Mouse (Mus musculus): ENCODE measurements at regions not wholly inside any gene's neighbourhood (a gene's known extent, or its start where the extent isn't known, plus 50 kb on each side); places are given as distances from the start of the nearest gene placed in this dataset.

- DNase-seq: no peak
Observed at GRCm38 (mm10) chr6:147755750-147756523, 280.3 kb downstream of the Ccdc91 start.

DNA sequence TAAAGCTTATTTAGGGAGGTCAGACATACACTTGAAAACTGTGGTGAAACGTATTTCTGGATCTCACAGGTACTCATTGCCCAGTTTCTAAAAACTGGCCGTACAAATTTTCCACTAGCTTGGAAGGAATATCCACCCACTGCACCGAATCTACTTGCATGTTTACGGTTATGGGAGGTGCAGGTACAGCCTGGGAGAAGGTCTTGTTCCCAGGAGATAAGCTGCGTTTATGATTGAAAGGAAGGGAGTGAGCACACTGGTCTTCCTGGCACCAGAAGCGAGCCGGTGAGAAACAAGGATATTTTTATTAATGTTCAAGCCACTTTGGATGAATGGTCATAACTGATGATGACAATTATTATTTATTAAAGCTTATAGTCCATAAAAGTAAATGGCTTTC, 283.9 kb downstream of the Ccdc91 start:
- no peak for DNase-seq

- DNase-seq: no peak
Observed at GRCm38 (mm10) chr6:147760113-147760512, 284.5 kb downstream of the Ccdc91 start.

GRCm38 (mm10) chr6:147765241-147765640, 281.8 kb upstream of the Far2 start:
- DNase-seq: no peak

- no peak for DNase-seq
Observed at GRCm38 (mm10) chr6:147769180-147769579, 277.9 kb upstream of the Far2 start.

DNA sequence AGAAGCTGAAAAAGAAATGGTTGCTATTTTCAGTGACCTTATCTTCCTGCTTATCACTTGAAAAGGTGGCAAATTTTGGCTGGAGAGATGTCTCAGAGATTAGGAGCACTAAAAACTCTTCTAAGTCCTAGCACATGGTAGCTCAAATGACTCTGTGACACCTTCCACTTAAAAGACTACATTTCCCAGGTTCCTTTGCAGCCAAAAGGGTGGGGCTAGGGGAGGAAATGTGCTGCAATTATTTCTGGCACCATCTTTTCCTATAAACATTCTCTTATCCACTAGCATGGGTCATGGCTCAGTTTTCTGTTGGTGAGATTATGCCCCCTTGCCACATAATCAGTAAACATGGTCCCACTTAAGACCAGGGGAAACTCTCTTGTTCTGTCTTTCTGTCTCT, 277.0 kb upstream of the Far2 start:
- no peak for DNase-seq

DNA sequence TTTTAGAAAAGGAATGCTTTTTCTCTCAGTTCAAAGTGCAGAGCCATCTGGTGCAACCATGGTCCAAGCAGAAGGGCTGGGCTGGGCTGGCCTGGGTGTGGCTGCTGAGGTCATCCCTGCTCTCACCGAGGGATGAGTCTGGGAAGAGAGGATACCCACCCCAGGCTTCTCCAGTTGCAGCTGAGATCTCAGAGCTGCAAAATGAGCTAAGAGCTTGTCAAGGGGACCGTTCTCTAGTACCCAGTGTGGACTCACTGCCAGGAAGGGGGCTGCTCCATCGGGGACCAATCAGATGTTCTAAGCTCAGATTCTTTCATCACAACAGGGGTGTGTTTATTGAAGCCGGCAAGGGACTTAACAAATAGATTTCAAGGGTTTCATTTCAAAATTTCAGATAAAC, 275.6 kb upstream of the Far2 start:
- DNase-seq: no peak

- DNase-seq: no peak
Observed at GRCm38 (mm10) chr6:147773904-147774303, 273.2 kb upstream of the Far2 start.

GRCm38 (mm10) chr6:147774626-147775025, 272.4 kb upstream of the Far2 start:
- no peak for DNase-seq

DNA sequence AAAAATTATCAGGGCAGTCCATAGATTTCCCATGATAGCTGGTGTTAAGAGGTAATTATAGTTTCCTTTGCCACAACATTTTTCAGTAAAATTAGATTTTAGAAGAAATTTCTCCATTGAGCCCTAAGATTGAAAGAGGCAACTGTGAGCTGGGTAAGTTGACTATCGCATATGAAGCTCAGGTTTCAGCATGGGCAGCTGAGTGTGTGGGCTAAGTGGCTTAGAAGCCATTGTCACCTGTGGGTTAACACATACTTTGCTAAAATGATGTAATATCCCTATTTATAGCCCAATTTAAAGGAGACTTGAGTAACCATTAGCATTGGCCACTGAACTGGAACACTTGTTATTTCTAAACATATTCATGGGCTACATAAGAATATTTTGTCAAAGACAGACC, 267.6 kb upstream of the Far2 start:
- DNase-seq: no peak

- DNase-seq: no peak
Observed at GRCm38 (mm10) chr6:147784249-147784648, 262.8 kb upstream of the Far2 start.

GRCm38 (mm10) chr6:147784854-147785253, 262.2 kb upstream of the Far2 start:
- no peak for DNase-seq

DNA sequence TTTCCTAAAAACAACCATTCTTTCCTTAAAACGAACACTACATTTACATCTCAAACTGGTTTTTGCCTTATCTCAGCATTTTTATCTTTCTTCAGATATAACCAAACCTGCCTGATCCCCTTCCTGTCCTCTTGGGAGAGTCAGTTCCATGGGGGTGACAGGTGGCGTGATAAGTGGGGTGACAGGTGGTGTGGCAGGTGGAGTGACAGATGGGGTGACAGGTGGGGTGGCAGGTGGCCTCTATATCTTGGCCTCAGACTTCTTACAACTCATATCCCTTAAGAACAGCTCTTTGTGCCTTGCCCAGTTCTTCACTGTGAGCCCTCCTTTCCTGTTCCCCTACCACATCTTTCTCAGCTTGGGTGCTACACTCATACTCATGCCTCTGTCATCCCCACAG, 259.0 kb upstream of the Far2 start:
- DNase-seq: no peak

GRCm38 (mm10) chr6:147789112-147789511, 257.9 kb upstream of the Far2 start:
- DNase-seq: no peak

- no peak for DNase-seq
Observed at GRCm38 (mm10) chr6:147793811-147794210, 253.2 kb upstream of the Far2 start.

- no peak for DNase-seq
Observed at GRCm38 (mm10) chr6:147794351-147794750, 252.7 kb upstream of the Far2 start.

DNA sequence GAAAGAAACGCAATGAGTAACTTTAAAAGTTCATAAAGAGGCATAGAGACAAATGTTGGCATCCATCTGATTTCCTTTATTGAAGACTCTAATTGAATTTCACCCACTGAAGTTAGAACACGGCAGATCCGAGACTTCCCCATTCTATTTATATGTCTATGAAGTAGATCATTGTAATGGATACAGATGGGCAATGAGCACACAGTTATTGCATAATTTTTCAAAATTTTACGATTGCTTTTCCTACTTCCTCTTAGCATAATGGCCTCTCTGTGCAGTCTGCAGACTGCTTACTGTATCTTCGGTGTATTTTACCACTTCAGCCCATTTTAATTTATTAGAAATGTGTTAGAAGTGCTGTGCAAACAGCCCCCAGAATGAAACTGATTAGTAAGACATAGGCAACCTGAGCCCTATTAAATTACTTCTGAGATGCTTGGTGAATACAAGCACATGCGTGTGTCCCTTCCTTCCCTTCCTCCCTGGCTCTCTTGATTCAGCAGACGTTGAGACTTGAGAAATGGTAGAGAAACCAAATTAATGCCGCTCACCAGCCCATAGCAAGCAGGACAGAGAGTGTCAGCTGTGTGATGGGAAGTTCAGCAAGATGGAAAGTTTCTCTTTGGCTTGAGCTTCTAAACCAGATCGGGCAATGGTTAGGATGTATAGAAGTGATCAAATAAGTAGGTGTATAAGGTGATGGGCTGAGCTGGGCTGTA, 247.9 kb upstream of the Far2 start:
- DNase-seq: no peak

DNA sequence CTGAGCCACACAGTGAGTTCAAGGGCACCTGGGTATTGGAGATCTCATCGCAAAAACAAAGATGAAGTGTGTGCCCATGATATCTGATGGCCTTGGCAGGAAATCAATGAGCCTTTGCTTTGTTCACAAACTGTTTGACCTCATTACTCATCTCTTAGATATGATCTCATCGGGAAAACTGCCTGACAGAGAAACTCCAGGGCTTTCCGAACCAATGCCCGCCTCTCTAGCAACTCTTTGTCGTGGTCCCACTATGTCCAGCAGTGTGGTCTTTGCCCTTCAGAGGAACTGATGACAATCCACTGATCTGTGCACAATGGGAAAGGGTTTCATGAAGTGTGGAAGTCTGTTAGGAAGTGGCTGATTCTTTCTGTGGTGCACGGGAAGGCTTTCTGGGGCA, 247.2 kb upstream of the Far2 start:
- DNase-seq: no peak

DNA sequence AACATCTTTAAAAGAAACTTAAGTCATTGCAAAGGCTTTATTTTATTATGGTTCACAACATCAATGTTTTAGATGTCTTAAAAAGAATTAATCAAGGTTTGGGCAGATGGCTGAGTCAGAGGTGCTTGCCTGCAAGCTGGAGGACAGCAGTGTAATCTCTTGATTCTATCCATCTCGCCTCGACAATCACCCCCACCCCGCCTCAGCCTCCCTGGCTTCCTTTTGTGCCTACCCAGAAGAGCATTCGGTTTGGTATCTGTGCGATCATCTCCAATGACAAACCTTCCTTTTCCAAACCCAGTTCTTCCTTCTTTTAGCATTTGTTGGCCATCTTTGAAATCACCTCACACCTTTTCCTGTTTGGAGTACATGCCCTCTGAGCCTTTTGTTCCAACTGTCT, 246.2 kb upstream of the Far2 start:
- DNase-seq: no peak

GRCm38 (mm10) chr6:147803893-147804292, 243.2 kb upstream of the Far2 start:
- no peak for DNase-seq

DNA sequence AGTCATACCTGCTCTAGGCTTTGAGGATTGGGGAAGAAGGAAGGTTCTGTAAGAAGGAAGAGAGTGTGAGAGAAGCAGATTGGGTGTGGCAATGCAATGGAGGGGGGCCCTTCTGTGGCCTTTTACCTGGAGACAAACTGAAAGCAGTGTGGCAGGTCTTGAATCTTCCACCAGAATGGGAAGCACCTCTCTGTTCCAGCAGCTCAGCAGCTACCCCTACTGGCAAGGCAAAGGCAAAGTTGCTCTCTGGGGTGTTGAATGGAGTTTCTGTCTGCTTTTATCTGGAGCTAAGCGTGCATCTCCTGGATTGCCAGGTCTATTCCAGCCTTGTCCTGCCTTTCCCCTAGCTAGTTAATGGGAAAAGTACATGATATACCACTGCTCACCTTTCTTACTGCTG, 236.3 kb upstream of the Far2 start:
- DNase-seq: peak; percentile 62

GRCm38 (mm10) chr6:147816861-147817260, 230.2 kb upstream of the Far2 start:
- no peak for DNase-seq

DNA sequence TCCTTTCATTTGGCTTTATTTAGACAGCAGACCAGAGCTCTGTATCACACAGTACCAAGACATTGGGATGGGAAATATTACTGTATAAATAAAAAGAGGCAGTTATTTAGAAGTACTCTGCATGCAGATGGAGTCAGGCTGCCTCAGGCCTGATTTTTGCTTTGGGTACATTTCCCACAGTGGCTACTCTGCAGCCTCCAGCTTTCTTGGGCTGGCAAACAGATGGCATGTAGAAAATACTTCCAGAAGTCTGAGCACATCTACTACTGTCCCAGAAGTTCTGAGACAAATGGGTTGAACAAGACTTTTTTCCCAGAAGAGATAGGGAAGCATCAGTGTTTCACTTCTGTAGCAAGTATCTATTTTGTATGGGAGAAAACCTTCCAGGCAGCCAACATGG, 229.8 kb upstream of the Far2 start:
- DNase-seq: no peak

DNA sequence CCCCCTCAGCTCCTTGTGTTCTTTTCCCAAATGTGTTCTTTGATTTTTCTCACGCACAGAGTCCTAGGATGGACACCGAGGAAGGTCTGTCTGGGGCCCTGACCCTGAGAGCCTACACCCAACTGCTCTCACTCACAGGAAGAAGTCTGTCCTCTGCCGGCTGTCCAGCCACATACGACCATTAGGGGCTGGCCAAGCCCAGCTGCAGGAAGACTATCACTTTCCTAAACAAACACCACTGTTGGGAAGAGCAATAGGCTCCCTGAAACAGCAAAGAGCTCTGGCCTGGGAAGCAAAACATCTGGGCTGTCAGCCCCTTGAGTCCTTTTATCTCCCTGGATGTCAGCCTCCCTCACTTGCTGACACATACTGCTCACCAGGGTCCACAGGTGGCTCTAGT, 224.8 kb upstream of the Far2 start:
- no peak for DNase-seq

- DNase-seq: no peak
Observed at GRCm38 (mm10) chr6:147832521-147832920, 214.5 kb upstream of the Far2 start.
